Mouse (Mus musculus) CH12.LX (cell line): ENCODE measurements at regions not wholly inside any gene's neighbourhood (a gene's known extent, or its start where the extent isn't known, plus 50 kb on each side); places are given as distances from the start of the nearest gene placed in this dataset.

Source experiments
- CHD1 ChIP-seq: IDR thresholded peaks from 2 replicates; pipeline ENCODE4 v1.6.1; 2012; ENCODE audit warnings: low read depth, low read length, improper control_type of control experiment, inconsistent platforms
- CHD2 ChIP-seq: IDR thresholded peaks from 2 replicates; pipeline ENCODE4 v1.6.1; 2011; ENCODE audit warnings: low read length, improper control_type of control experiment
- CTCF ChIP-seq, 2 experiments: IDR thresholded peaks in 1 of 2; conservative IDR thresholded peaks in 1 of 2; 2 replicates each; pipeline ENCODE4 v1.5.1; 2011 to 2012; ENCODE audit warnings: low read depth in 2 of 2, low read length in 2 of 2, improper control_type of control experiment in 1 of 2, inconsistent platforms in 1 of 2, mild to moderate bottlenecking in 1 of 2, moderate library complexity in 1 of 2
- ELF1 ChIP-seq: IDR thresholded peaks from 2 replicates; pipeline ENCODE4 v1.6.1; 2014; ENCODE audit warnings: low read depth, mild to moderate bottlenecking, inconsistent platforms, low read length, improper control_type of control experiment
- POLR2A ChIP-seq: IDR thresholded peaks from 2 replicates; pipeline ENCODE4 v1.6.1; 2011; ENCODE audit warnings: low read depth, mild to moderate bottlenecking, improper control_type of control experiment, low read length
- TBP ChIP-seq: conservative IDR thresholded peaks from 2 replicates; pipeline ENCODE4 v1.6.1; 2011; ENCODE audit warnings: low read depth, low read length, improper control_type of control experiment
- TCF12 ChIP-seq: IDR thresholded peaks from 2 replicates; pipeline ENCODE4 v1.6.1; 2014; ENCODE audit warnings: low read depth, mild to moderate bottlenecking, inconsistent platforms, low read length, improper control_type of control experiment
- USF1 ChIP-seq: IDR thresholded peaks from 2 replicates; pipeline ENCODE4 v1.6.1; 2014; ENCODE audit warnings: low read depth, mild to moderate bottlenecking, inconsistent platforms, low read length, improper control_type of control experiment
- ZC3H11A ChIP-seq: IDR thresholded peaks from 2 replicates; pipeline ENCODE4 v1.6.1; 2012; ENCODE audit warnings: low read depth, mild to moderate bottlenecking, inconsistent platforms, low read length, improper control_type of control experiment

DNA sequence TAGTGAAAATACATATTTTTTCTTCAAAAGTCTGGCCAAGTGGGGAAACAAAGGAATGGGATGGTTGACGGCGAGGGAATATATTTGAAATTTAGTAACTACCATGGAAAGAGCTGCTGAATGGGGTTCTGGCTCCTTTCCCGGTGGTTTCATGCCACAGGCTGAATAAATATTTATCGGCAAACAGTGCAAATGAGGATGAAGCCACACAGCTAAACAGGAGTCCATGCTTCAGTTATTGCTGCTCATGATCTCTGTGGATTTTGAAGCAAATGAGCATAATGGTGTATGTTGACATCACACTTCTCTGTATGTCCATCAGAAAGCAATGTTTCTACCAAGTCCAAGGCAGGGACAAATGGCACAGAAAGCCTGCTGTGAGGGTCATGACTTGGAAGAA, 3580.6 kb upstream of the Gm7489 start:
- no peak for TF ChIP-seq CTCF (conservative IDR thresholded peaks at IDR 0.05 in 1 of 2, IDR thresholded peaks at IDR 0.05 in 1 of 2; ENCODE audit: low read depth in 2 of 2, low read length in 2 of 2)
- no peak for TF ChIP-seq TBP
- no peak for TF ChIP-seq USF1
- no peak for TF ChIP-seq CHD1
- TF ChIP-seq POLR2A: no peak
- TF ChIP-seq ZC3H11A: no peak
- TF ChIP-seq TCF12: no peak
- no peak for TF ChIP-seq CHD2
- TF ChIP-seq ELF1: no peak
